Mouse (Mus musculus) yolk sac, embryonic 10.5 days (tissue): ENCODE measurements around the gene Tmem167b.
A peak's percentile ranks its signal among the peaks of the same experiment; 100 is the strongest.
"Not testable (repeated sequence)": the region's sequence is repeated elsewhere in the genome, so short reads cannot be mapped to it uniquely, and the experiment has no call there.

Experiments used
- DNase-seq: peaks from one replicate; pipeline ENCODE4 v3.0.0-alpha.2; 2017; ENCODE audit warnings: low spot score

Gene Tmem167b

DNA sequence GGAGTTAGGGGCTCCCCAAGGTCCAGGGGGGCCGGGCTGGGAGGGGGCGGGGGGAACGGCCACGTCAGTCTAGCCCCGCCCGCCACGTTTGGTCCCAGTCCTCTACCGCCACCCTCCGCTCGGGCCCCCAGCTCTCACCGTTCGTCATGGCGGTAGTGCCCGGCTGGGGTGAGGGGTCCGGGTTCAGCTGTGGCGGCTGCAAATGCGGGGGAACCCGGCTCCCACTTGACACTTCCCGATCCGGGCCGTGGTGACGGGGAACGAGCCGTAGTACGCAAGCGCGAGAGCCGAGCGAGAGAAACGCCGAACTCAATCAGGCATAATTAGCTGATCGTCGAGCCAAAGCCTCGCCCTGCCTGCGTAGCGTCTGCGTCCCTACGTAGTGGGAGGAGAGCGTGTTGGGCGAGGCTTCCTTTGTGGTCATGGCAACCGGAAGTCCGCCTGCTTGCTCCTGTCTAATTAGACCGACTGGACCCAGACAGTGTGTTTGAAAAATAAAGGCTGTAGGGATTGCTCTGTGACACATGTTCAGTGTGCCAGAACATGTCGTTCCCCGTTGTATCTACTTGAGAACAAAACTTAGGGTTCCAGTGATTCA is at the start of gene Tmem167b:
Tmem167b (minus strand) TSS at position 334 of the 598 bp plus-strand sequence.
- DNase-seq: peak; percentile 96

DNA sequence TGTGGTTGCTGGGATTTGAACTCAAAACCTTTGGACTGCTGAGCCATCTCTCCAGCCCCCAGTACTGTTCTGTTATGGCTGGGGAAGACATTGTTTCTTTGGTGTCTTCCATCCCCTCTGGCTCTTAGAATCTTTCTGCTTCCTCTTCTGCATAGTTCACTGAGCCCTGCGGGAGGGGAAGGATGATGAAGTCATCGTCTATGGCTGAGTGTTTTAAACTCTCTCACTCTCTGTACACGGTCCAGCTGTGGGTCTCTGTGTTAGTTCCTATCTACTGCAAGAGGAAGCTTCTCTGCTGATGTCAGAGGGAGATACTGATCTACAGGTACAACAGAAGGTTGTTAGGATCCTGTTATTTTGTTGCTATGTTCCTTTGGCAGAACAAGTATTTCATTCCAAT is 46.6 kb upstream of the Tmem167b start:
- DNase-seq: no peak

DNA sequence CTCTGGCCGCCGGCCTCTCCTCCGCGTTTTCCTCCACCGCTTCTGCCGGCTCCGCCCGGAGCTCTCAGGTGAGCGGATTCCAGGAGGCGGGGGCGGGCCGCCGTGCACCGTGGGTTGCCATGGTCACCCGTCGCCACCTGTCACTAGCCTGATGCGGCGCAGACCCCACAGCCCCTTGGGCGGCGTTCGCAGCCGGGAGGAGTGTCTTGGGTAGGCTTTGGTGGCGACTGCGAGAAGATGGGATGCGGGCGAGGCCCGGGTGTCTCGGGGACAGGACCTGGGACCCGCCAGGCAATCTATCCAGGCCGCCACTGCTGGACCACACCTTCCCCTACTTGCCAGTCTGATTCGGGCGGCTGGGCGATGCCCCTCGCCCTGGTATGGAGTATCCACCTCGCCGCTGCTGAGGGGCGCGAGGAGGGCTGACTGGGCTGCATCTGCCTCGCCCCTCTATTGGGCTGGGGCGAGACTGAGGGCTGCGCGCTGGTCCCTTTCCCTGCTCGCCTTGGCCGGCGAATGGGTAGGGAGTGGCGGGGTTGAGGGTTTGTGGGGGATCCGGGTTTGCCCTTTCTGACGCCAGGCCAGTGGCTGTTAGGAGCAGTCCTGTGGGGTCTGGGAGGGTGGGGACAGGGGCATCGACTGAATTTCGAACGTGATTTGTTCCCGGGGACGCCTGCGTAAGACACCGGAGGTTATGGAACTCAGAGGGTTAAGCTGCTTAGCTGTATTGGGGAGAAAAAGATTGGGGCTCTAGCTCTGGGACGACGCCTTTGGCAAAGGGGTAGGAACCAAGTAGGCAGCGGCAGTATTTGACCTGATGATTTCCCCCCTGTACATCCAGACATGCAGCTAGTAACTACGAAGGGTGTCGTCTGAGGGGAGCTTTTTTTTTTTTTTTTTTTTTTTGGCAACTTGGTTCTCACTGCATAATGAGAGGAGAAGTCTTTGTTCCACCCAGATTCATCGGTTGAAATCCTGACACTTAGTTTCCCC is 29.6 kb upstream of the Tmem167b start:
- no peak for DNase-seq

DNA sequence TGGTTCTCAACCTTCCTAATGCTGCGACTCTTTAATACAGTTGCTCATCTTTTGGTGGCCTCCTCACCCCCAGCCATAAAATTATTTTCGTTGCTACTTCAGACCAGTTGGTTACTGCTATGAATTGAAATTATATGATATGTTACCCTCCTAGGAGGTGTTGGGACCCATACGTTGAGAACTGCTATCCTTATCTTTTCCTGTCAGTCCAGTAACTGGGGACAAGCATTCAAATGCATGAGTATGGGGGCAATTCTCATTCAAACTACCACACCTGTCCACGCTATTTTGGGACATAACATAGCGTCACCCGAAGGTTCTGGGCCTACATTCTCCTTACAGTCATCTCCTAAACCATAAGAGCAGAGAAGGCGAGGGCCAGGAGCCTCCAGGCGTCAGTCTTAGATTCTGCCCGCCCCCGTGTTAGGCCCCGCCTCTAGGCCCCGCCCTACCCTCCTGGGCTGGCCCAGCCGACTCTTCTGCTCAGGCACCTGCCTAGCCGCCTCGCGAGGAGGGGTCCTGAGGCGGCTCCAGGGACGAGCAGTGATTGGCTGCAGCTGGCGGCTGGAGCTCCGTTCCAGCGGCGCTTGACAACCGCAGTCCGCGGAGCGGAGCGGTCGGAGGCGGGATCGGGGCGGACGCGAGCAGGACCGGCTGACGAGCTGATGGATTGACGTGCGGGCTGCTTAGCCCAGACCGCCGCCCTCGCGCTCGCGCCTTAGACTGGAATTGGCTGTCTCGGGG is 28.7 kb upstream of the Tmem167b start, which contains the start of gene Wdr47:
Wdr47 (plus strand) TSS at position 494 of the 744 bp plus-strand sequence.
- peak; percentile 97 for DNase-seq

DNA sequence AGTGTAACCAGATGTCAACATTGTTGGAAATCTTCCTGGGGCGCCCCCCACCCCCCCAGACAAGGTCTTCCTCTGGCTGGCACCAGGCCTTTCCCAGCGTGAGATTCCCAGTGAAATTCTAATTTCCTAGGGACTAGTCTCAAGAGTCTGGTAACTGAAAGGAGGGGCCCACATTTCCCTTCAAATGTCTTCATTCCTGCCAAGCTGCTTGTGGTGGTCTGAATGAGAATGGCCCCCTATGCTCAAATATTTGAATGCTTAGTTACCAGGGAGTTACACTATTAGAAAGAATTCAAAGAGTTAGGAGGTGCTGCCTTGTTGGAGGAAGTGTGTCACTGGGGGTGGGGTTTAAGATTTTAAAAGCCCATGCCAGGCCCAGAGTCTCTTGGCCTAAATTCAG is 26.2 kb upstream of the Tmem167b start:
- no peak for DNase-seq

DNA sequence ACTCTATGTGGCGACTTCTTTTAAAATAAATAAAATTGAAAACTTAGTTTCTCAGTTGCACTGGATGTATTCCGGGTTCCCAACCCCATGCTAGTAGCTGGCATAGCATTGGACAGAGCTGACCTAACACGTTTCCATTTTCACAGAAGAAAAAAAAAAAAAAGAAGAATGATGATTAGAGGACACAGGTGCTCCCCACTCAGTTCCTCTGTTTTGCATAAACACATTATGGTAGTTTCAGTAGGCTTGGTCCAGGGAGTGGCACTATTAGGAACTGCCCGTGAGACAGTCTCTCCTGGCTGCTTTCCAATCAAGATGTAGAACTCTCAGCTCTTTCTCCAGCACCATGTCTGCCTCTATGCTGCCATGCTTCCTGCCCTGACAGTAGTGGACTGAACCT is 22.3 kb upstream of the Tmem167b start:
- no peak for DNase-seq

DNA sequence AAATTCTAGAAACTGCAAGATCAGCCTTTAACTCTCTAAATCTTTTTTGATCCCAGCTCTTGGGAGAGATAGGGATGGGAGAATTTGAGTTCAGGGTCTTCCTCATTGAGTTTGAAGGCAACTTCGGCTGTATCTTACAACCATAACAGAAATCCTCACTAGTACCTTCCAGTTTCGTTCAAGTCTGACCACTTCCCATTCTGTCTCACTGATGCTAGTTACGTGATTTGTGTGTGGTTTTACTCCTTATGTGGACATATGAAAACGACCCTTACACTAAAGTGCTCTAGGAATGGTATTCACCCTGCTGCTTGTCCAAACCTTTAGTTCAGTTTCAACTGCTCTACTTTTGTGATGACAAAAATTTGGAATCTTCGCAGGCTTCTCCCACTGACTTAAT is 11.8 kb upstream of the Tmem167b start:
- no peak for DNase-seq

DNA sequence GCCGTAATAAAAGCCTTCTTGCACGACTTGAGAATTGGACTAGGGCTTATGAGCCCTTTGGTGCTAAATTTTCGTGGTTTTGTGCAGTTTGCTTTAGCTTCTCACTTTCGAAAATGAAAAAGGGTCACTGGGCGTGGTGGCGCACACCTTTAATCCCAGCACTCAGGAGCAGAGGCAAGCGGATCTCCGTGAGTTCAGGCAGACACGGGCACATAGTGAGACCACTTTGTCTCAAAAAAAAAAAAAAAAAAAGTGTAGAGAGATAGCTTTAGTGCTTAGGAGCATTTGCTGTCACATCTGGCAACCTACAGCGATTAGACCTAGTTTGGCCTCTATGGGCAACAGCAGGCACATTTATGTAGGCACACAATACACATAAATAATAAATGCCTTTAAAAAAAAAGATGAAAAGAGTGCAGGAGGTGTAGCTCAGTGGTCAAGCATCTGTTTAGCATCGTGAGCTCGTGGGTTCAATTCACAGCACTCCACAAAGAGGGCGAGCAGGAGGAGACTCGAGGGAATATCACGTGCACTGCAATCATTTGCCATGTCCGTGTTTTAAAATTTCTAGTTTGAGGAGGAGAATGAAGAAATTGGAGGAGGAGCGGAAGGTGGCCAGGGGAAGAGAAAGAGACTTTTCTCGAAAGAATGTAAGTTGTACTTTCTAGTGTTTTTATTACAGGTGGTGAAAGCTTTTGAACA is 10.2 kb upstream of the Tmem167b start:
- no peak for DNase-seq

DNA sequence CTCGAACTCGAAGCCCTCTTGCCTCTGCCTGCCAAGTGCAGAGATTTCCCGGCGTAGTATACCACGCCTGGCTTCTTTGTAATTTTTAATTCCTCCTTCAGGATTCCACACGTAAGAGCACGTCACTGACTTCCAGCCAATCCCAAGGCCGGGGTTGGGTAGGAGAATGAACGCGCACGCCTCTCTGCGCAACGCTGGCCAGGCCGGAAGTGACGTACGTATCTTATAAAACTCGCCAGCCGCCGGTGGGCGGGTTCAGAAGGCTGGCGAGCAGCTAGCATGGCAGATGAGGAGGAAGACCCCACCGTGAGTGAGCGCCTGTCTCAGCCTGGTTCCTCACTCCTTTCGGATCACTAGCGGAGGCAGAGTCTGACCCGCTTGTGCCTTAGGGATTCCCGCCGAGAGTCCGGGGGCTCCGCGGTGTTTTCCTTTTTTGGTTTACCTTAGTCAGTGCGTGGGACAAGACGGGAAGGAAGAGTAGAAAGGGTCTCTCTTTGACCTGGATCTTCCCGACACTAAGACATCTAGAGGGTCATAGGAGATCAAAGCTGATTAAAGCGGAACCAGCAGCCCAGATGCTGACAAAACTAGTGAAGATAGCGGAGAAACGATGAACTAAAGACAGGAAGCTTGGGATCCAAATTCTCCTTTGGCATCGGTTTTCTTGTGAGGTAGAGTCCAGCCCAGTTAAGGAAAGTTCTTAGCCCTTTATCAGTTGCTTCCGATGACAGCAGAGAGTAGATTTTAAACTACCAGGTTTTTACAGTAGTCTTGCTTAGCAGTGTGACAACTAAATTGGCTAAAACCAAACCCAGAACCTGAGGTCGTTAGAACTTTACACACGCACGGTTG is 9.4 kb upstream of the Tmem167b start, which contains the start of gene Taf13:
Taf13 (plus strand) TSS at position 256 of the 852 bp plus-strand sequence.
- DNase-seq: peak; percentile 94

DNA sequence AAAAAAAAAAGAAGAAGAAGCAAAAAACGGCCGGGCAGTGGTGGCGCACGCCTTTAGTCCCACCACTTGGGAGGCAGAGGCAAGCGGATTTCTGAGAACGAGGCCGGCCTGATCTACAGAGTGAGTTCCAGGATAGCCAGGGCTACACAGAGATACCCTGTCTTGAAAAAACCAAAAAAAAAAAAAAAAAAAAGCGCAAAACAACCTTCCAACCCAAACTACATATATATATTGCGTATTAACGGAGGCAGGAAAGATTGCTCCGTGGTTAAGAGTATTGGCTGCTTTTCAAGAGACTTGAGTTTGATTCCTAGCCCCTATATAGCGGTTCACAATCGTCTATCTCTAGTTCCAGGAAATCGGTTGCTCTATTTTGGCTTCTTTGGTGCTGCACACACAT is 8.5 kb upstream of the Tmem167b start:
- no peak for DNase-seq

DNA sequence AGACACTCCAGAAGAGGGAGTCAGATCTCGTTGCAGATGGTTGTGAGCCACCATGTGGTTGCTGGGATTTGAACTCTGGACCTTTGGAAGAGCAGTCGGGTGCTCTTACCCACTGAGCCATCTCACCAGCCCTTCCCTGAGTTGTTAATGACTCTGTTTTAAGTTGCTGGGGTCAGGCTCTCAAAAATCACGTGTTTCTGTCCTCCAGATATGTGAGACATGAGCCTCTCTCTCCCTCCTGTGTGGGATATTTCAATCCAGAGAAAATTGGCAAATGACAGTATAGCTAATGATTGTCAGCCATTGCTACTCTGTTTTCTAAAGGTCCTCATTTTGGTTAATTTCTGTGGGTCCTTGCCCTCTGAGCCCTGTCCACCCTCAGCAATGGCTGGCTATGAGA is 7.4 kb upstream of the Tmem167b start:
- not testable (repeated sequence) for DNase-seq

DNA sequence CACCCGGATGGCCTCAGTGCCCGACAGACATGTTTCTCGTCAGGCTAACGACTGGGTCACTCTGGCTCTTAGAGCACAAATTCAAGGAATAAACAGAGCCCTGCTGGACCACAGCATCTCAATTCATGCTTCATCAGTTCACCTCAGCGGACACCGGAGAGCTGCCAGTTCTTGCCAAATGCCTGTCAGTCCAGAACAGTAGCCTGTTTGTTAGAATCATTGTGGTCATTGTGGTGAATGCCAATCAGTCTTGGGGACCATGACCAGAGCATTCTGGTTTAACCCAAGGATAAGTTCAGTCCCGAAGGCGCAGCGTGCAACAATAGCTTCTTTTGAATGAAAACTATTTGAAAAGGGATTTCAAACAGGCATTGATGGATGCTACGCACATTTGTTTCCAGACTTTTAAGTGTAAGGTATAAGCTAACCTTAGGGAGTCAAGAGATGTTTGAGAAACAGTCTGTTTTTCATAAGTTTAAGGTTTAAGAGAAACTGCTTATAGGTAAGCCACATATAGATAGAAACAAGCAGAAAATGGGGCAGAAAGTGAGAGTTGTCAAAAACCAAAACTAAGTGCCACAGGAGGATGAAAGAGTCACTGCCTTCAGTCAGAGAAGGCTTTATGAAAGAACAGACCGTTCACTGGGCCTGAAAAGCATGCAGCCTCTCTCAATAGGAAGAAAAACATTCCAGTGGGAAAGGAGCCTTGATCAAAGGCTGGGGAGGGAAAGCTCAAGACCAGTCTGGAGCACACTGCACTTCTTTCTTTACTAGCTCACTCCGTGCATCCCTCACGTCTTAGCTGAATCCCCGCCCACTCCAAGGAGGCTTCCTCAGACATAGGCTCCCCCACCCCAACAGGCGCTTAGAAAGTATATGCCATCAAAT is 6.0 kb upstream of the Tmem167b start:
- no peak for DNase-seq

DNA sequence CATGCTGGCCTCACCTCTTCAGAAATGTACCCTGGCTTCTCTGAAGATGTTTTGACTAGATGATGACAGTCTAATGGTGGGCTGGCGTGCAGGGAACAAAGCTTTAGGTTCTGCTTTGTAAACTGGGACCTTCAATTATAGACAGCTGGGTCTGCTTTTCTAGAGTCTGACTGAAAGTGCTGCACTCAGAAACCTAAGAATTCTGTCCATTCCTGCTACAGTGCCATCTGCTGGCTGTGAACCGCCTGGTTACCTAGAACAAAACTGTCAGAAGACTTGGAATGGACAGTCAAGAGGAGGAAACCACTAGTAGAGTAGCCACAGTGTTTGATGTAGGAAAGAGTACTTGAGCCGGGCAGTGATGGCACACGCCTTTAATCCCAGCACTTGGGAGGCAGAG is 1.0 kb upstream of the Tmem167b start:
- peak; percentile 66 for DNase-seq

DNA sequence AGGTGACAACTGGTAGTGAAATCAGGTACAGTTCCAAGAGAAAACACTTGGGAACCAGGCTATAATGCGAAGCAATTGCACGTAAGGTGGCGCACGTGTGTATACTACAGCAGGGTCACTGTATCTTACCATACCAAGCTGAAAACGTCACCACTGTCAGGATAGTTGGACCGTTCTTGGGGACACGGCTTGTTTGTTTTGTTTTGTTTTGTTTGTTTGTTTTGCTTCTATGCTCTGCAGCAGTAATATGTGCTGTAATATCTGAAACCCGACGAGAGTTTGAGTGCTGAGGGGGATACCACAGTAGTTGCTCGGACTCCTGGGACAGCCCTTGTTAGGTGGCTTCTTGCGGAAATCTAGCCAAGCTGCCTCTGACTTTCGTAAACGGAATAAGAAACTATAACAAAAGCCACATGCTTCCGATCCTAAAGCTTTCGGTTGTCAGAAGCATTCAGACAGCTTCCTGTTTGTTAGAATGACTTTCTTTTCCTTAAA is 558 bp upstream of the Tmem167b start:
- no peak for DNase-seq

DNA sequence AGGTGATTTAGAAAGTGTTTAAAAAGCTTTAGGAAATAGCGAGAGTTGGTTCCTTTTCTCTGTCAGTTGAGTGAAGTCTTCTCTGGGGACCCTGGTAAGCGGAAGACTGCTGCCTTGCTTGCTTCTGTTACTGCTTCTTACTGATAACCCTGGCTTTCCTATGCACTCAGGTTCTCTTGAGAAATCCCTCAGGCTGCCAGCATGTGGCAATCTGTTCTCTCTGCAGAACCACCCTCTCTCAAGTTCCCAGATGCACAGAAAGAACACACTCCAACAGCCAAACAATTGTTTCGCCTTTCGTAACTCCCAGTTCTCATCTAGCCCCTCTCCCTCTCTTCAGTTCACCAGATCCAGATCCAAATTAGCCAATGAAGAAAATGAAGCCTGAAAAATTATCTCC is 4.4 kb downstream of the Tmem167b start:
- DNase-seq: no peak

DNA sequence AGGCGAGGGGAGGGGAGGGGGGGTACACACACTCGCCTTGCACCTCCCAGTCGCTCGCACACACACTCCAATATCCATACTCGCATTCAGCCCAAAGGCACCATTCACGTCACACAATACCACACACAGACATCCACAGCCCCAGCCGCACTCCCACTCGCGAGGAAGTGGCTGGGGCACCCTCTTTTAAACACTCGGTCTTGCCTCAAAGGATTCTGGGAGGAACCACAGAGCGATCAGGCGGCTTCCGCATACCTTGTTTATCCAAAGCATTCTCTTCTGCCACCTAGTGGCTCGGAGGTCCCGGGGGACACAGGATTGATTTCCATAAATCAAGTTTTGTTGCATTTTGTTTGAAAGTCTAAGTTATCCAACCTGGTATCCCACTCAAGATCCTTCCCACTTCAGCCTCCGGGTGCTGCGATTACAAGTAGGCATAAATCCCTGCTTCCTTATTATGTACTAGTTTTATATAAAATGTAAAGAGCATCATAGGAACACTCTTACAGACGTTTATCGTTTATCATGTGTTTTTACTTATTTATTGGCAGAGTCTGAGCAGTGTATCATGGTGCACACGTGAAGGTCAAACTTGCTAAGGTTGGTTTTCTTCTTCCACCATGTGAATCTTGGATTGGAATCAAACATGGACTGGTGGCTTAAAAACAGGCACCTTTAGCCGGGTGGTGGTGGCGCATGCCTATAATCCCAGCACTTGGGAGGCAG is 7.5 kb downstream of the Tmem167b start:
- DNase-seq: peak; percentile 87

DNA sequence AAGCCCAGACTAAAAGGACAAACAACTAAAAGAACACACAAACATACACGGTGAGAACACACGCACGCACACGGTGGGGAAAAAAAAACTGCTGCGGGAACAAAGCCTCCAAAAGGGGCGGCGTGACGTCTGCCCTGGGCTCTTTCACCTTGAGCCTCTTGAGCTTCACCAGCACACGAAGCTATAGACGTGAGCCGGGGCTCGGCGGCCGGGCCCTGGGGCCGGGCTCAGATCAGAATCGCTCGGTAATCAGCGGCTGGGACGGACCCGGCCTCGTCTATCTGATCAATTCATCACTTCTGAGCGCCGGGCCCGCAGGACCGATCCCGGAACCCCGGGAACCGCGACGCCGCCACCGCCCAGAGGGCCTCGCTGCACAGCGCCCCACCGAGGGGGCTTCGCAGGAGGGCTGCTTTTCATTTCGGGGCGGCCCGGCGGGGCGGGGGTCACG is 8.1 kb downstream of the Tmem167b start:
- DNase-seq: no peak

DNA sequence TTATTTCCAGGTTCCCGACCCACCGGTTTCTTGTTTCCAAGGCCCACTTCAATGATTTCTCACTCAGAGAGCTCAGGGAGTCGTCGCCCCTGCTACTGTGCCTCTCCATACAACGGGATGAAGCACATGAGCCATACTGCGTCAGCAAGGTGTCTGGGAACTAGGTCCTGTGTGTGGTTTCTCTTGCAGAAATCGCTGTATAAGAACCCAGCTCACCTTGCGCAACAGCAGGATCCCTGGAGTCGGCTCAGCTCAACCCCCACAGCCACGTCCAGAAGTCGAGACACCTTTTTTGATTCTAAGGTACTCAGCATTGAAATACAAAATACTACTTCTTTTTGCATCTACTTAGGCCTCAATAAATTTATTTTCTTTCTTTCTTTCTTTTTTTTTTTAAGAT is 20.0 kb downstream of the Tmem167b start:
- DNase-seq: no peak

DNA sequence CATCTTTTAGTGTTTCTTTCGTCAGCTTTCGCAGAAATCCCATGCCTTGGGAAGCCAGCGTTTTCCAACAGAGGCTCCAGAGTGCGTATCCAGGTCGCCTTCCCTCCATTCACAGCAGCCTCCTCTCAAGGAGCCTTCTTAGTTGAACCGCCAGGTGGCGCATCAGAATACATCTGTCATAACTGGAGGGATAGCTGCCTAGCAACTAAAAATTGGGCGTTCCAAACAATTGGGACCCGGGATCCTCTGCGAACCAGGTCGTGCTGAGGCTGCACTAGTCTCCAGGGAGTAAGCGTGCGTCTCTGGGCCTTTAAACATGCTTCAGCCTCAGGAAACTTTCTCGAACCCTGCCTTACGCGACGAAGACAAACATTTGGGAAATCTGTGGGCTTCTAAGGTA is 25.0 kb downstream of the Tmem167b start:
- peak; percentile 50 for DNase-seq
